Mouse (Mus musculus): ENCODE data around the gene Edf1.

The Edf1 gene

DNA sequence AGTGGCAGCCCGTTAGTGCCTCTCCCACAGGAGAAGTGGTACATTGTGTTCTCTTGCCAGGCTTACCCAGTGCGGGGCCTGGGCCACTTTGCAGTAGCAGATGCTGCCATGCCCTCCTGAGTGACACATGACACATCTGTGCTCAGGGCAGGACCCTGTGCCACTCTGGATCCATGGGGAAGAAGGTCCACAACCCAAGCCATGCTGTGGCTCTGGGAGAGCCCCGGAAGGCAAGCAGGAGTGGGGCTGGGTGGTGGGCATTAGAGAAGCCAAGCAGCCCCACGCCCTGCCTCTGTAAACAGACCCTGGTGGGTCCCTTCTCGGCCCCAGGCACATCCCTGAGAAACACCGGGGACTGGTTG lies 25.5 kb downstream of the Edf1 start:
- no peak for DNase-seq

GRCm38 (mm10) chr2:25583571-25583970 lies 25.9 kb downstream of the Edf1 start:
- DNase-seq, result no peak

GRCm38 (mm10) chr2:25584152-25584551 lies 26.5 kb downstream of the Edf1 start:
- DNase-seq, result no peak

- DNase-seq, result no peak
Observed at GRCm38 (mm10) chr2:25584856-25585255, 27.2 kb downstream of the Edf1 start.

DNA sequence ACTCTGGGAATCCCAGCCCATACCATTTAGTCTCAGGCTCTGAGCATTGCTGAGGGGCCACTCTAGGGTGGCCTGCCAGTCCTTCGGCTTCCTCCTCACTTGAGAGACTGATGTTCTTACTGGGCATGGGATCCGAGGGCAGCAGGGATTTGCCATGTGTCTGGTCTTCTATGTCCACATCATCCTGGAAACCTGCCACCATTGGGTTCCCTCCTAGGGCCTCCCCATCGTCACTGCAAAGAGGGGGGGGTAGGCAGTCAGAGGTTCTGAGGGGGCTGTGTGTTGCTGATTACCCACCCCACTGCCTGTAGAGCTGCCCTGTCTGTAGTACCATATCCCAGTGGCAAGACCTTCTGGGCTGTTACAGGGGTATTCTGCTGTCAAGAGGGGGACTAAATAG lies 28.0 kb downstream of the Edf1 start:
- no peak for DNase-seq

GRCm38 (mm10) chr2:25587290-25587689 lies 29.6 kb downstream of the Edf1 start:
- no peak for DNase-seq

DNA sequence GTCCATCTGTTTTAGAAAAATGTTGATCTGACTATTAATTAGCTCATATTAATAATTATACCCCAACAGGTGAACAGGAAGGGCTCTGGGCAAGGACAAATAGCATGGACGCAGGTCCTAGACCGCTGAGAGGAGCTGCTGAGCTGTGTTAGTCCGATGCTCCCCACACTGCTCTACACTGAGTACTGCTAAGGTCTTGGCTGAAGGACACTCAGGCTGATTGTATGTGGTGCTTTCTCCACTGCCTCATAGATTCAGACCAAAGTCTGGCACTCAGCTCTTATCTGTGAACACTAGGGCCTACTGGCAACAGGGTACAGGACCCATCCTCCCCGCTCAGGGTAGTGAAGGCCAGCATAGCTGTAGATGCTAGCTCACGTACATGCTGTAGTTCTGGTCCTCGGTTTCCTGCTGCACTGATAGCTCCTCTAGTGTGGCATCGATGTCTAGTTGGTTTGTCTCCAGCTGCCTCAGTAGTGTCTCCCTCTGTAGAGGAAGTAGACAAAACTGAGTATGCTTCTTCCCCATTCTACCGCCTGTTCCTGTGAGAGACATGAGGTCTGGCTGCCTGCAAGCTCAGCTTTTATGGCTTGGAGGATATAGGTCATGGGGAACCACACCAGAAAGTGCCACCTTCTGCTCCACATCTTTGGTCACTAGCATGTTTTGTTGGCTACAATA lies 30.7 kb downstream of the Edf1 start:
- no peak for DNase-seq

- DNase-seq, result no peak
Observed at GRCm38 (mm10) chr2:25591863-25592262, 34.2 kb downstream of the Edf1 start.

DNA sequence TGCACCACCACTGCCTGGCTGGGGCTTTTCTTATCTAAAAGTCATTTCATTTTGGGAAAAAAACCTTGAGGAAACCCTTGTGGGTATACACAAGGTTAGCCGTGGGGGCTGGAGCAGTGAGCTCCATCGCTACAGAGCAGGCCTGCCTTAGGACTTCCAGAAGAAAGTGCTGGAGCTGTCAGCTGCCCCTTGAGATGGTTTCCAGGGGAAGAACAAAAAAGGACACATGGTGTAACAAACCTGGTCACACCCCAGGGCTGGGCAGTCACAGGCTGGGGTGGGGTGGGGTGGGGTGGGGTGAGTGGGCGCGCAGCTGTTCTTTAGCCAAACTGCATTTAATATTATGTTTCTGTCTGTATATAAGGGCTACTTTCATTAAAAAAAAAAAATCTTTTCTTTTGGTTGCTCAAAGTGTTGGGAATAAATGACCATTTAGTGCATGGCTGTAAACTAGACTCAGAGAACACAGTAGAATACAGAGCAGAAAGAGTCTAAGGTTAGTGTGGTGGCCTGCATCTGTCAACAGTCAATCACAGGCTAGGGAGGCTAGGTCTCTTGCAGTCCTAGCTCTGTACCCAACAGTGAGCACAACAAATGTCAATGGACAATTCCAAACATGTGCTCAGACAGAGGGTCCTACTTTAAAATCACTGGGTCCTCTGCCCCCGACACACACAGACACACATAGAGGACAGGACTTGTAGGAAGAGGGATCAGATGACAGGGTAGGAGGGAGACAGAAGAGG lies 39.3 kb downstream of the Edf1 start:
- DNase-seq, result no peak

GRCm38 (mm10) chr2:25598749-25599148 lies 41.1 kb downstream of the Edf1 start:
- DNase-seq, result no peak

- no peak for DNase-seq
Observed at GRCm38 (mm10) chr2:25600037-25600436, 42.4 kb downstream of the Edf1 start.

- DNase-seq, result no peak
Observed at GRCm38 (mm10) chr2:25602526-25602925, 44.9 kb downstream of the Edf1 start.

- peak; percentile 85 for DNase-seq
Observed at GRCm38 (mm10) chr2:25607761-25608622, 50.3 kb downstream of the Edf1 start, which contains the start of gene Rabl6. Gene Rabl6 (minus strand): TSS chr2:25608521.

- no peak for DNase-seq
Observed at GRCm38 (mm10) chr2:25608671-25609070, 51.0 kb downstream of the Edf1 start.
